Mouse (Mus musculus) liver, embryonic 16.5 days (tissue): ENCODE results near the gene Ranbp3l. TPM values are rescaled to one million over a fixed set of nuclear protein-coding genes. Genes with fewer than 3 reads are reported as not detected.

ENCODE experiments used
- ATAC-seq: fragments of 200-750 bp; cut with Nextera tagmentation; 2 replicates; pipeline ENCODE4 v1.8.0; 2017; ENCODE audit warnings: low read depth, mild to moderate bottlenecking, moderate number of reproducible peaks, moderate library complexity
- H3K27ac ChIP-seq: fragments of 300-500 bp; sonication (generic); 2 replicates; pipeline ENCODE4 v1.5.1; 2014; ENCODE audit warnings: mild to moderate bottlenecking, low read length
- H3K27me3 ChIP-seq: fragments of 300-500 bp; sonication (generic); 2 replicates; pipeline ENCODE4 v1.6.1; 2014; ENCODE audit warnings: low read depth, low read length, mixed read lengths; ENCODE audit not compliant: control insufficient read depth, insufficient read depth
- H3K36me3 ChIP-seq: fragments of 300-500 bp; sonication (generic); 2 replicates; pipeline ENCODE4 v1.6.1; 2014; ENCODE audit warnings: mild to moderate bottlenecking; ENCODE audit not compliant: control insufficient read depth, insufficient read depth
- H3K4me1 ChIP-seq: fragments of 300-500 bp; sonication (generic); 2 replicates; pipeline ENCODE4 v1.6.1; 2014; ENCODE audit warnings: low read depth, low read length, mixed read lengths; ENCODE audit not compliant: control insufficient read depth
- H3K4me2 ChIP-seq: fragments of 300-500 bp; sonication (generic); 2 replicates; pipeline ENCODE4 v1.6.1; 2014; ENCODE audit warnings: low read depth, low read length, mixed read lengths
- H3K4me3 ChIP-seq: fragments of 300-500 bp; sonication (generic); 2 replicates; pipeline ENCODE4 v1.5.1; 2014; ENCODE audit warnings: low read depth, mild to moderate bottlenecking, low read length
- H3K9ac ChIP-seq: fragments of 300-500 bp; sonication (generic); 2 replicates; pipeline ENCODE4 v1.6.1; 2014; ENCODE audit warnings: low read depth, low read length
- H3K9me3 ChIP-seq: fragments of 300-500 bp; sonication (generic); replicated peaks from 2 replicates; pipeline ENCODE4 v1.6.1; 2016; ENCODE audit warnings: low read length; ENCODE audit not compliant: control insufficient read depth
- WGBS: fragments of 180-500 bp; shearing (Covaris S2); extraction: QIAGEN DNeasy Blood & Tissue Kit; methylation state at CpG from one replicate; pipeline ENCODE4 v1.1.7; 2014; ENCODE audit not compliant: insufficient replicate concordance; 5-methylcytosine and 5-hydroxymethylcytosine counted together
- polyA plus RNA-seq: library from polyadenylated mRNA; unstranded; fragments of >200 nt; fragmentation: Nextera tagmentation; extraction: Ambion mirVana; gene quantifications from 2 replicates; pipeline ENCODE4 v1.2.1, GENCODE M21; 2015

Gene Ranbp3l
- polyA plus RNA-seq, 1 experiment from 2014 or later = 1.1 TPM

GRCm38 (mm10) chr15:9087421-9087820 is 119.7 kb downstream of the Ranbp3l start:
- no peak for ATAC-seq
- Histone ChIP-seq H3K27ac (peak overlapping the region; percentile 64), H3K4me2 (no peak overlapping the region), H3K4me1 (peaks cover 29% of the 10 kb centered on the region), H3K27me3 (no peaks in the 10 kb centered on the region), H3K36me3 (peaks cover 58% of the 10 kb centered on the region), H3K9ac (no peak overlapping the region), H3K4me3 (no peak overlapping the region), H3K9me3 (no peaks in the 10 kb centered on the region)
- WGBS = 81% methylated on average over 5 of the region's 5 CpGs

- Histone ChIP-seq H3K4me1 (peaks cover 25% of the 10 kb centered on the region), H3K9ac (no peak overlapping the region), H3K9me3 (no peaks in the 10 kb centered on the region), H3K27ac (no peak overlapping the region), H3K36me3 (peaks cover 65% of the 10 kb centered on the region), H3K4me3 (no peak overlapping the region), H3K27me3 (no peaks in the 10 kb centered on the region), H3K4me2 (no peak overlapping the region)
- no peak for ATAC-seq
- WGBS = 85% methylated on average over 17 of the region's 17 CpGs
Measured at GRCm38 (mm10) chr15:9087895-9088682, 120.3 kb downstream of the Ranbp3l start.

- H3K27ac ChIP-seq = no peak overlapping the region
Measured at GRCm38 (mm10) chr15:9088683-9089072, 120.9 kb downstream of the Ranbp3l start.

GRCm38 (mm10) chr15:9089136-9089720 is 121.5 kb downstream of the Ranbp3l start:
- 0 out of 2 replicates have a peak overlapping the region, but pooled peaks have one; percentile 2 for H3K27ac ChIP-seq
- 57% methylated on average over 2 of the region's 2 CpGs for WGBS
- no peak overlapping the region for H3K4me2 ChIP-seq
- no peak for ATAC-seq
- no peak overlapping the region for H3K9ac ChIP-seq
- H3K9me3 ChIP-seq = no peaks in the 10 kb centered on the region
- peaks cover 35% of the 10 kb centered on the region for H3K4me1 ChIP-seq
- H3K36me3 ChIP-seq = peaks cover 66% of the 10 kb centered on the region
- no peaks in the 10 kb centered on the region for H3K27me3 ChIP-seq
- no peak overlapping the region for H3K4me3 ChIP-seq

More at GRCm38 (mm10) chr15:9088683-9089072, 120.9 kb downstream of the Ranbp3l start:
- ATAC-seq = no peak
- Histone ChIP-seq H3K4me1 (peaks cover 29% of the 10 kb centered on the region), H3K9ac (no peak overlapping the region), H3K9me3 (no peaks in the 10 kb centered on the region), H3K27me3 (no peaks in the 10 kb centered on the region), H3K36me3 (peaks cover 67% of the 10 kb centered on the region), H3K4me3 (no peak overlapping the region), H3K4me2 (no peak overlapping the region)
- WGBS = 83% methylated on average over 8 of the region's 8 CpGs

- H3K4me1 ChIP-seq = peaks cover 38% of the 10 kb centered on the region
- H3K4me3 ChIP-seq = no peak overlapping the region
- H3K9me3 ChIP-seq = no peaks in the 10 kb centered on the region
- ATAC-seq = no peak
- H3K4me2 ChIP-seq = no peak overlapping the region
- H3K27me3 ChIP-seq = no peaks in the 10 kb centered on the region
- no peak overlapping the region for H3K27ac ChIP-seq
- H3K36me3 ChIP-seq = peaks cover 67% of the 10 kb centered on the region
- 56% methylated on average over 5 of the region's 5 CpGs for WGBS
- no peak overlapping the region for H3K9ac ChIP-seq
Measured at GRCm38 (mm10) chr15:9090662-9091061, 122.9 kb downstream of the Ranbp3l start.

- peak; percentile 33 for ATAC-seq
- peak overlapping the region; percentile 20; the same call in 1 of the 2 replicates for H3K4me3 ChIP-seq
- peaks cover 19% of the 10 kb centered on the region for H3K4me1 ChIP-seq
- H3K27ac ChIP-seq = peak overlapping the region; percentile 3
- peak overlapping the region; percentile 41 for H3K4me2 ChIP-seq
- H3K9me3 ChIP-seq = no peaks in the 10 kb centered on the region
- peaks cover 69% of the 10 kb centered on the region for H3K36me3 ChIP-seq
- H3K9ac ChIP-seq = no peak overlapping the region
- no peaks in the 10 kb centered on the region for H3K27me3 ChIP-seq
- 65% methylated on average over 11 of the region's 11 CpGs for WGBS
Measured at GRCm38 (mm10) chr15:9093598-9094365, 126.0 kb downstream of the Ranbp3l start.

- Histone ChIP-seq H3K27ac (peak overlapping the region; percentile 3), H3K4me2 (peak overlapping the region; percentile 41), H3K36me3 (peaks cover 75% of the 10 kb centered on the region), H3K9me3 (no peaks in the 10 kb centered on the region), H3K4me3 (peak overlapping the region; percentile 20; the same call in 1 of the 2 replicates), H3K9ac (peak overlapping the region; percentile 29; the same call in 1 of the 2 replicates), H3K27me3 (no peaks in the 10 kb centered on the region), H3K4me1 (peaks cover 19% of the 10 kb centered on the region)
- peak; percentile 79 for ATAC-seq
- WGBS = 24% methylated on average over 13 of the region's 13 CpGs
Measured at GRCm38 (mm10) chr15:9094366-9094750, 126.6 kb downstream of the Ranbp3l start.

- no peak overlapping the region for H3K27ac ChIP-seq
- no peak overlapping the region for H3K4me2 ChIP-seq
- ATAC-seq = no peak
- H3K9me3 ChIP-seq = no peaks in the 10 kb centered on the region
- H3K27me3 ChIP-seq = no peaks in the 10 kb centered on the region
- peaks cover 82% of the 10 kb centered on the region for H3K36me3 ChIP-seq
- peaks cover 16% of the 10 kb centered on the region for H3K4me1 ChIP-seq
- 90% methylated on average over 4 of the region's 4 CpGs for WGBS
- H3K4me3 ChIP-seq = no peak overlapping the region
- no peak overlapping the region for H3K9ac ChIP-seq
Measured at GRCm38 (mm10) chr15:9096865-9097264, 129.1 kb downstream of the Ranbp3l start.
